Comparison of ENCODE assay signal across 10 mouse cellular contexts in genomic region chr11:4661324-4661723, GRCm38 (mm10). TPM values are rescaled to one million over a fixed set of nuclear protein-coding genes. Genes with fewer than 3 reads are reported as not detected.
DNase-seq lines count a peak whose midpoint lies in the region; ATAC-seq lines count a peak whose summit lies in the region.
"Had no signal": no experiment of that assay in that cellular context is flagged by ENCODE, and none has a peak within 500 bp of the region (broad histone marks: within the 10 kb centered on the region; RNA-seq: fewer than 3 reads in every experiment).

No protein-coding gene starts in this region.

- H3K36me3 ChIP-seq in neural tube, embryonic 12.5 days = peaks cover 51% of the 10 kb centered on the region
- peaks cover 65% of the 10 kb centered on the region for H3K36me3 ChIP-seq in midbrain, embryonic 14.5 days (ENCODE audit: control insufficient read depth, insufficient read depth, low read length)

- no peaks in the 10 kb centered on the region for H3K4me1 ChIP-seq in neural tube, embryonic 12.5 days
- no peaks in the 10 kb centered on the region for H3K4me1 ChIP-seq in midbrain, embryonic 14.5 days (ENCODE audit: control insufficient read depth, insufficient read depth, low read length)

- no peaks in the 10 kb centered on the region for H3K27me3 ChIP-seq in neural tube, embryonic 12.5 days (replicated peaks)
- no peaks in the 10 kb centered on the region for H3K27me3 ChIP-seq in midbrain, embryonic 14.5 days (ENCODE audit: control insufficient read depth, insufficient read depth, low read length)

- peak; percentile 80 for ATAC-seq in frontal cortex, adult (ENCODE audit: low TSS enrichment)
- no peak for ATAC-seq in neural tube, embryonic 12.5 days (ENCODE audit: low FRiP score, low read depth)
- no peak for ATAC-seq in midbrain, embryonic 14.5 days (ENCODE audit: low FRiP score, low TSS enrichment)

- no peak for DNase-seq in frontal cortex, postnatal 14 days (ENCODE audit: low spot score in 2 of 2)
- DNase-seq in neural tube, embryonic 10.5 days (ENCODE audit: extremely low spot score, low spot score) = no peak
- DNase-seq in induced T-regulatory cell, adult 2 months (ENCODE audit: low read depth) = peak; percentile 34
- DNase-seq in skeletal muscle tissue, adult 2 months (ENCODE audit: low read depth, low spot score) = peak; percentile 32
- no peak for DNase-seq in midbrain, embryonic 14.5 days
- no peak for DNase-seq in spleen, postnatal 4 days (ENCODE audit: low spot score in 2 of 2)
- DNase-seq: thymus, adult 18-20 months had no signal

- 0 out of 2 replicates have a peak overlapping the region, but pooled peaks have one; percentile 0 for H3K9ac ChIP-seq in neural tube, embryonic 12.5 days
- no peak overlapping the region for H3K9ac ChIP-seq in midbrain, embryonic 14.5 days (replicated peaks; ENCODE audit: low read length)

- H3K27ac ChIP-seq in neural tube, embryonic 12.5 days = no peak overlapping the region
- H3K27ac ChIP-seq in midbrain, embryonic 14.5 days (replicated peaks; ENCODE audit: low read depth, low read length) = no peak overlapping the region

- H3K4me2 ChIP-seq in neural tube, embryonic 12.5 days (replicated peaks) = no peak overlapping the region
- no peak overlapping the region for H3K4me2 ChIP-seq in midbrain, embryonic 14.5 days (ENCODE audit: low read length)

- WGBS in neural tube, embryonic 12.5 days = 87% methylated on average over 4 of the region's 4 CpGs
- WGBS in midbrain, embryonic 14.5 days = 90% methylated on average over 4 of the region's 4 CpGs

- H3K9me3 ChIP-seq in neural tube, embryonic 12.5 days = no peaks in the 10 kb centered on the region
- no peaks in the 10 kb centered on the region for H3K9me3 ChIP-seq in midbrain, embryonic 14.5 days (ENCODE audit: control insufficient read depth, low read length)

- H3K4me3 ChIP-seq in neural tube, embryonic 12.5 days = no peak overlapping the region
- H3K4me3 ChIP-seq in midbrain, embryonic 14.5 days (replicated peaks; ENCODE audit: low read depth, low read length) = no peak overlapping the region

RNA-seq across cellular contexts. Expression of gene Ascc2, which starts 23.8 kb away (rescaled TPM):
- polyA plus RNA-seq in neural tube, embryonic 12.5 days (2016; fragmentation: Nextera tagmentation; extraction: Ambion mirVana) = 28.6 and 28.8 TPM in 2 replicates
- polyA plus RNA-seq in midbrain, embryonic 14.5 days (2014; fragmentation: Nextera tagmentation; extraction: Ambion mirVana) = 15.4 and 21.7 TPM in 2 replicates

RNA-seq across cellular contexts. Expression of gene Gm11032, which starts 41.5 kb away (rescaled TPM):
- polyA plus RNA-seq in neural tube, embryonic 12.5 days (2016; fragmentation: Nextera tagmentation; extraction: Ambion mirVana) = not detected in 2 replicates
- not detected in 2 replicates for polyA plus RNA-seq in midbrain, embryonic 14.5 days (2014; fragmentation: Nextera tagmentation; extraction: Ambion mirVana)
- polyA plus RNA-seq: intestine, embryonic 14.5 days had no signal

RNA-seq across cellular contexts. Expression of gene Uqcr10, which starts 42.8 kb away (rescaled TPM):
- polyA plus RNA-seq in neural tube, embryonic 12.5 days (2016; fragmentation: Nextera tagmentation; extraction: Ambion mirVana) = 518 and 541 TPM in 2 replicates
- 495 and 649 TPM in 2 replicates for polyA plus RNA-seq in midbrain, embryonic 14.5 days (2014; fragmentation: Nextera tagmentation; extraction: Ambion mirVana)

RNA-seq across cellular contexts. Expression of gene Zmat5, which starts 43.2 kb away (rescaled TPM):
- 79.2 and 82.7 TPM in 2 replicates for polyA plus RNA-seq in neural tube, embryonic 12.5 days (2016; fragmentation: Nextera tagmentation; extraction: Ambion mirVana)
- polyA plus RNA-seq in midbrain, embryonic 14.5 days (2014; fragmentation: Nextera tagmentation; extraction: Ambion mirVana) = 60.0 and 63.6 TPM in 2 replicates

Comparison
In these comparisons a context has a peak if more than half of its experiments do, and no peak if none do; other contexts are left out.
1. DNase-seq: peak in induced T-regulatory cell, adult 2 months (single experiment) and skeletal muscle tissue, adult 2 months (single experiment); none in frontal cortex, postnatal 14 days (0 of 2), neural tube, embryonic 10.5 days (single experiment), midbrain, embryonic 14.5 days (single experiment) and spleen, postnatal 4 days (0 of 2).